Mouse (Mus musculus) CD4-positive, CD25-positive, alpha-beta regulatory T cell, adult 4 months (primary cell): ENCODE data around the gene Tmem183a. TPM values are rescaled to one million over a fixed set of nuclear protein-coding genes. Genes with fewer than 3 reads are reported as not detected.

Experiments
- ATAC-seq: one replicate; pipeline ENCODE4 v1.8.0; 2017
- polyA plus RNA-seq, 2 experiments: library from polyadenylated mRNA; unstranded; fragments of 100-300 nt; shearing (Covaris generic); gene quantifications; one replicate each; pipeline ENCODE4 v1.2.1; 2017

Gene Tmem183a
- polyA plus RNA-seq, 2 experiments from 2014 or later, result 20.3 to 23.8 TPM

DNA sequence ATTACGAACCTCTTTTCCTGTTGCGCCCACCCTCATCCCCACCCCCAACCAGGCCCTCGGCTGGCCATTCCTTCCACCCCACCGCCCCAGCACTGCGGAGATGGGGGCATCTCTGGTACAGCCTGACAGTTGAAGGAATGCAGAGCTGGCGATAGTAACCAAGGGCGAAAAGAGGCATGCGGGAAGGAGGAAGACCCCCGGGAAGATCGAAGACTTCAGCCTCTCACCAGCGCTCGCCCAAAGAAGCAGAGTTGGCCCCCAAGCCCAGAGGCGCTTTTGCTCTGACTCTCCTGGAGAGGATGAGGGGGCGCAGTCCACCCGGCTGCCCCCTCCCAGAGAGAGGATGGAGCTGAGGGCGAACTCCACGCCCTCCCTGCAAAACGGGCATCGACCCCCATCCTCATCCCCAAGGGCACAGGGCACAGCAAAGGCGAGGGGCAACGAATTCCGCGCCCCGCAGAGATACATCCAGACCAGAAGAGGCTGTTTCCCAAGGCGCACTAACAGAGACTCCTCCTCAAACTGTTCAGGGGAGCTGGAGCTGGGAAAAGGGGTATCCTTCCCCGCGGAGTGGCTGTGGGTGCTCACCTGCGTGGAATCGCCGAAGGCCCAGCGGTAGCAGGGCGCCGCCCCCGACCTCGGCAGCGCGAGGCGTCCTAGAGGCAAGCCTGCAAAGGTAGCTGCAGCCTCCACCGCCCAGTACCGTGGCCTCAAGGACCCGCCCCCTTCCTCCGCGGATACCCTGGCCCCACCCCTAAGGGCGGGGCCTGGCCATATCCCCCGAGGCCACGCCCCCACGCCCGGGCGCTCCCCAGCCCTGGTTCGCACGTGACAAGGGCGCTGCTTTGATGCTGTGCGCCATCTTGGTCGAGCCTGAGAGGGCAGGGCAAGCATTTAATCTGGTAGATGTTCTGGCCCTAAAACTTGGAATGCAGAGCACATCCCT is 17.5 kb downstream of the Tmem183a start:
- ATAC-seq, result peak; percentile 82

DNA sequence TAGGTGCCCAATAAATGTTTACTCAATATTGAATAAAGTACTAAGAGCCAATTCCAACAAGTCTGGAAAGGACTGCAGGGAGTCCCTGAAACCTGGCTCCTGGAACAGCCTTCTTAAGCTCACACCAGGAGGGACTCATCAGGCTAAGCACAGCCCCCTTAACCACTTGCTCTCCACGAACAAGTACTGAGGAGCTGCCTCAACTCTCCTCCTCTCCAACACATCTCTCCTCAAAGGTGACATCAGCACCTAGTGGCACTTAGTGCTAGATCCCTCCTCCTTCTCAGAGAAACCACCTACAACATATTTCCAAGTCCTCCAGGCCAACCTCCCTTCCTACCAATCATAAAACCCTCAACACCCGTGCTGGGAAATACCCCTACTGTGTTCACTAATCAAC is 18.2 kb downstream of the Tmem183a start:
- no peak for ATAC-seq

DNA sequence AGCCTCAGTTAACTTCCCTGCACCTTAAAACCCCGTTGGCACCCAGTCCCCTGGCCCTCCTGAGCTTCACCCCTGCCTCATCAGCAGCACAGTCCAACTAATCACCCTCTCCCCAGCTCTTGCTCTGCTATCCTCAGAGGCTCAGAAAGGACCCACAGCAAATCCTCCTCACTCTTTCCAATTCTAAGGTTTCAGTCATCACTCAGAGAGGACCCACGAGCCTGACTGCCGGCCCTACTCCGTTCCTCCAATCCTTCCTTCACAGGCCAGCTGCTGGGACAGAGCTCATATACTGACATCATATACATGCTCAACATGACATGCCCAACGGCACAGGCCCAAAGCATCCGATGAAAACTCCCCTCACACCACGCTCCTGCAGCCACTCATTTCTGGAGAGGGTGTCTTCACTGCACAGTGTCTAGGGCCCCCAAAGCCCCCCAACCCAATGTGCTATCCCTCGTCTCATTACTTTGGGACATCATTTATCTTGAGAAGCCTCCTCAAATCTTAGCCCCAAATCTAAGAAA is 18.9 kb downstream of the Tmem183a start:
- no peak for ATAC-seq

DNA sequence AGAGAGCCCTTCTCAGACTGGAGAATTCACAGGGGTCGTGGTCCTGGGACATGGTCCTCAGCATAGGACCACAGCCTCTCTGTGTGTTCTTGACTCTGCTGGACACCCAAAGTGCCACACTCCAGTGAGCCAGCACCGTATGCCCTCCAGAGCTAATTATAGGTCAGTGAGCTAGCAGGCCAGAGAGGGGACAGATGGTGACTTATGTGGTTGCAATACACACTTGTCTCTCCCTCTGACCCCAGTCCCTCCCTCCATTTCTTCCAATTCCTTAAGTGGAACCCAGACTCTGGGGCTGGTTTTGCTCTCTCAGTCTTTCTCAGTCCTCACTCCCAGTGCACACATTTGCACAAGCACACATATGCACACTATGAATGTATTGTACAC is 19.5 kb downstream of the Tmem183a start:
- ATAC-seq, result no peak

DNA sequence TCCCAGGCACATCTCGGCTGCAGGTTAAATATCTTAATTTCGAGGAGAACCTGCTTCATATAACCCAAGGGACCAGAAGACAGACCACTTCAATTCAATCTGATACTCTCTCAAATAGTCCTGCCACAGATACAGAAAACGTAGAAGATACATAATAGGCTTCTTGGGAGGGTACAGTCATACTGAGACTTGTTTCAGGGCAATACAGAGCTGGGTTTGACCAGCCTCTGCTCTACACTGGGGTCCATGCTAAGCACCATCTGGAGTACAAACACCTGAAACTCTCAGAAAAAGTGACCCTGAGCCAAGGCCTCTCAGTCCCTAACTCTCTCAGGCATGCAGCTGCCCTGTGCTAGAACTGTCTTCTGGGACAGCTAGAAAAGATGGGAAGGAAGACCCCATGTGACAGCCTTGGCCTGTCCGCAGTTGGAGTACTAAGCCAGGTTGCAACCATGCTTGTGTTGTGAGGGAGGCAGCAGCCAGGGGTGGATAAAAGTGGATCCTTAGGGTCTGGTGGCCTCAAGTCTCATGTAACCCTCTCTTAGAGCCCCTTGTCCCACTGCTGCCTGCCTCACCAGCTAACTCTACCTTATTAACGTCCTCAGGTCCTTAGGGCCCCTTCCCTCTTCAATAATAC is 20.0 kb downstream of the Tmem183a start:
- ATAC-seq, result no peak

DNA sequence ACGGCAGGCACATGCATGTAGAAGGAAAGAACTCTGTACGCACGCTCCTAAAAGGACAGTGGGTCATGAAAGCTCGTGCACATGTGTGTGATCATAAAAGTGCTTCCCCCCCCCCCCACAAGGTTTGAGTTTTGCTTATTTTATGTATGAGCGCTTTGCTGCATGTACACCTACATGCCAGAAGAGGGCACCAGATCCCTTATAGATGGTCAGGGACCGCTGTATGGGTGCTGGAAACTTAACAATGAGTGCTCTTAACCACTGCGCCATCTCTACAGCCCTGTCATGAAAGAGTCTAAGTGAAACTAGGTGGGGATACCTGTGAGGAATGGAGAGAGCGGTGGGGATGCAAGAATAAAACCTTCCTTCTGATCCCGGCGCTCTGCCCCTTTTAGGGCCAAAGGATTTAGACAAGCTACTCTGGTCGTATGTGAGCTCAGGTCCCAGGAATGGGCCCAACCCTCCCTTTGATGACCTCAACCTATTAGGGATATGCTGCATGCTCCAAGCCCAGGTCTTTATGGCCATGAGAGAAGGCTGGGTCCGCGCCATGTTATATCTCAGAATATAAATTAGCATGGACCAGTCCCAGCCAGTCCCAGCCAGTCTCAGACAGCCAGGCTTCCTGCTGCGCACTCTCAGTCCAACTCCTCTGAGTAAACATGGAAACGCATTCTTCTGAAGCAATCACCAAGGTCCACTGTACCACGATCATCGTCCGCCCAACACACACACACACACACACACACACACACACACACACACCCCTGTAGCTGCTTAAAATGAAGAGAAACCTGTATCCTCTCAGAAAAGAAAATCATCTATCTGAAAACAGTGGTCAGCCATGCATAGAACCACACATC is 21.8 kb downstream of the Tmem183a start:
- ATAC-seq, result no peak

DNA sequence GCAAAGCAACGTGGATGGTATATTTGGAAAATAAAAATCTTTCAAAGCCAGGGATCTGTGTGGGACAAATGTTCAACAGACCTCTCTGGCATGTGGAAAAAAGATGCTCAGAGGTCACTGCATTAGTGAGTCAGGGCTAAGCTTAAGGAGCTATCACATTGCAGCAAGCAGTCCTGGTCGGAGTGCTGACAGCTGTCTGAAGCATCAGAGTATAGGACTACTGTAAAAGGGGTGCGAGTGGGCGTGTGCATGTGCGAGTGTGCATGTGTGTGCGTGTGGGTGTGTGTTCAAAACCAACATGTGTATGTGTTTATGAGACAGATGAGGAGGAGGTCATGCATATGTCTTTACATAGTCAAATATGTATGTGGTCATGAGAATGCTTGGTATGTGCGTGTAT is 22.6 kb downstream of the Tmem183a start:
- no peak for ATAC-seq

DNA sequence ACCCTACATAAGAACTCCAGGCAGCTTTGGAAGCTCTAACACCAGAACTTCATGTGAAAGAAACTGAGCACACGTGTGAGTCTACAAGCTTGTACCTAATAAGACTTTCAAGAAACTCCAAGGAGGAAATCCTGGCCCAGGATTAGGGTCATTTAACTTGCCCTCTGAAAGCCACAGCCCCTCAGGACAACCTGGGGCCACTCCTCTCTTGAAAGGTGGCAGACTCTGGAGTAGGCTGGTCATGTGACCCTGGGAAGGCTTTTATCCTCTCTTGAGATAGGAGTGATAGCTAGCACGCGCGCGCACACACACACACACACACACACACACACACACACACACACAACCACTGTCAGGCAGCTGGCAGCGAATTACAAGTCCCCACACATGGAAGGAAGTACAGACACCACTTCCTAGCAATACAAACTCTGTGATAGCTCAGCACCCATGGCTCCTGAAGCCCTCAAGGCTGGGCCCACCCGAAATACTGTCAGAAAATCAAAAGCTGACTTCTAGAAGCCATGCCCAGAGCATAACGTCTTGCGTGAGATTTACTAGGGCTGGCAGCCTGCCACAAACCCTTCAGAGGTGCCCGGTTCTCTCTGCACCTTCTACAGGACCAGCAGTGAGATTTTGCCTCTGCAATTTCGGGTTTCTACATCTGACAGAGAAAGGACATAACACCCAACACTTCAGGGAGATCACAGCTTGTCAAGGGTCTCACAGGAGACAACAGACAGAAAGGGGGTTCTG is 24.6 kb downstream of the Tmem183a start:
- no peak for ATAC-seq

DNA sequence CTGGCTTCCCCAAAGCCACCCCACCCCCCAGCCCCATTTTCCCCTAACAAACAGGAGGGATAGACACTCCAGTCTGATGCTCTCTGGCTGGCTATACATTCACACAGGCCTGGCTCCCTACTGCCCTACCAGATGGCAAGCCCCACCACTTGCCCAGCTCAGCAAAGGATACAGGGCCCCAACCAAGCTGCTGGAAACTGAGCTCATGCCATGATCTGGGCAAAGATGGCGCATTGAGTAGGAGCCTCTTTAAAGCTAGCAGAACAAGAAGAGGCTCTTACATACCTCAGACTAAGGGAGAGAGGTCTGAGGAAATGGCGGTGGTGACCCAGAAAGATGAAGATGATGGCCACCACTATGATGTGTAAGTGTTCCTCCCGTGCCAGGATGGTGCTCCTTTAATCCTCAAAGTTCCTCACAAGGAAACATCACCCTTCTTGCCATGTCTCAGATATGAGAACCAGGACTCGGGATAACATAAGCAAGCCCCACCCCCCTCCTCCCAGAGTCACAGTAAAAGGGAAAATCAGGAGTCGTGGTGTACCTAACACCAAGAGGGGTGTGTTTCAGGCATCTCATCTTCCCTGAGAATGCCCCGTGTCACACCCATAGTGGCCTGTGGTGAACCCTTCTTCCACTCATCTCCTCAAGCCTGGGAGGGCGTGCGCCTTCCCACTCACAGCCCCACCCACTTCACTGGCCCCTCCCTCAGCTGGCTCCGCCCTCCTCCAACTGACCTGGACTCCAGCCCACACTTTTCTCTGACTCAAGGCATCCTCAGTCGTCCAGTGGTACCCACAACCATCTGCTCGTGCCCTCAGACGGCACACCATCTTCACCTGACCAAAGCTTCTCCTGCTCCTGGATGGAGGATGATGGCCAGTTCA is 25.6 kb downstream of the Tmem183a start:
- no peak for ATAC-seq

DNA sequence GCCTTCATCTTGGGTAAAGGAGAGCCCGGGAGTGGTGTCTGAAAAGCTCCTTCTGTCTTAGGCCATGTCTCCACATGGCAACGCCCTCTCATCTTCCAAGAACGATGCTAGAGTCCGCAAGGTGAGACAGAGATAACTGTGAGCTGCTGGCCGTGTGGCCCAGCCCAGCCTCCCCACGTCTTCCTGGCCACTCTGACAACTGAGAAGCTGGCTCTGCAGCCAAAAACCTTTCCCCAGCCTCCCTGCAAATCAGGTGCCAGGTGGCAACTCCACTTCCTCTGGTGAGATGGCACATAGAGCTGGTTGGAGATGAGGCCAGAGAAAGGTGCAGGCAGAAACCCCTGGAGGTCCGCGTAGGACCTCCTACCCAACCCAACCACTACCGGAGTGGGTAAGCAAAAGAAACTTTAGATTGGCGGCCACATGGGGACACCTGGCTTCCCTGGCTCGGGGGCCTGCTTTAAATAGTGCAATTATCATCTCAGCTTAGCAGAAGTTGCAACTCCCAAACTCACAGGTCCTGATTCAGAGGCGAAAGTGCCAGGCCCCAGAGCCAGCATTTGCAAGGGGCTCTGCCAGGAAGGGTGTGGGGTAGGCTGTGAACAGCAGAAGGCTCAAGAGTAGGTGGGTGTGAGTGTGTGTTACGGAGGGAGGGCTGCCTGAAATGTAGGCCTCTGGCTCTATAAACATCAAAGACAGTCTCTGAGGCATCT is 26.4 kb downstream of the Tmem183a start:
- ATAC-seq, result no peak

DNA sequence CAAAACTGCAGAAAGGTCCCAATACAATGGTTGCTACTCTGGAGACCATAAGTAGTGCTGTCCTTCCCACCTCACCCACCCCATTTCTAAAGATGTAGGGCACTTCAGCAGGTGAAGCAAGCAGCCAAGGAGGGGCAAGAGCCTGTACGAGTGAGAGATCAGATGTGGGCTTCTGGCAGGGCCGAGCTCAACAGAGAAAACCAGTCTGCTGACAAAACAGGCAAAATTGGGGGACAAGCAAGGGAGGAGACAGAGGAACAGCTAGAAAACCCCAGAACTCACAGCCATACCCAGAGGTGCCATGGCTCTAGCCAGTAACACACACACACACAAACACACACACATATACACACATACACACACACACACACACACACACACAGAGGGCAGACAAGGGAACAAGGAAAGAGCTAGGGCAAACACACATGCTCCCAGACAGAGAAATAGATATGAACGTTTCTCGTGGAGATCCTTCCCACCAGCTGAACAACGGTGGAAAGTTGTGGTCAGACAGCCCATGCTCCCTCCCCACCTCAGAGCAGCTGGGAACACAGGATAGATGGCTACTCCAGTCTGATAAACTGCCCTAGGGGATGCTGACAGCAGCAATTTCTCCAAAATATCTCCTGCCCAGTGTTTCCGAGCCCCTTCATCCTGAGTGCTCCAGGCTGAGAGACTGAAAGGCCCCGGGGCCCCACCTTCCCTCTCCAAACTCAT is 27.5 kb downstream of the Tmem183a start:
- no peak for ATAC-seq

DNA sequence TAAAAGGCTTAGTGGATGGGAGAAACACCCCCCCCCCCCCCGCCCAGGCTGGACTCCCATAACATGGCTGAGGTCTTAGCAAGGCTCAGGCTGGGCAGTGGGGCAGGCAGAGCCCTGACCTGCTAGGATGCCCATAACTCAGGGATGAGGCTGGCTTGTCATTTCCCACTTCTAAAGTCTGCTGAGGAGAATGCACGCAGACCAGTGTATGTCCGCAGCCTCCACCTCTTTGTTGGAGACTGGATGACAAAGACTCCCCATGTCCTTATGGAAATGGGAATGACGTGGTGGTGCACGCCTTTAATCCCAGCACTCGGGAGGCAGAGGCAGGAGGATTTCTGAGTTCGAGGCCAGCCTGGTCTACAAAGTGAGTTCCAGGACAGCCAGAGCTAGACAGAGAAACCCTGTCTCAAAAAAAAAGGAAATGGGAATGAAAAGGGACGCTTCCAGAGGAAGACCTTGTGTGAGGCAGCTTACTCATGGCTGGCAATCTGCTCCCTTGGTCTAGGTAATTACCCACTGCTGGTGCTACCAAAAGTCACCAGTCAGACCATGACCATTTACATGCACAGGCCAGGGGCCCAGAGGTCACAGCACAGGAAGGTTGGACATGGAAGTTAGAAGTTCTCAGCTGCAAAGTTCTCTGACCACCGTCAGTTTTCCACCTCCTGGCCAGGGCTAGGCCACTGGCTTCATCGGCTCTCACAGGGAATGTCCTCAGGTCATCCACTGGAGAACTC is 28.2 kb downstream of the Tmem183a start:
- no peak for ATAC-seq

DNA sequence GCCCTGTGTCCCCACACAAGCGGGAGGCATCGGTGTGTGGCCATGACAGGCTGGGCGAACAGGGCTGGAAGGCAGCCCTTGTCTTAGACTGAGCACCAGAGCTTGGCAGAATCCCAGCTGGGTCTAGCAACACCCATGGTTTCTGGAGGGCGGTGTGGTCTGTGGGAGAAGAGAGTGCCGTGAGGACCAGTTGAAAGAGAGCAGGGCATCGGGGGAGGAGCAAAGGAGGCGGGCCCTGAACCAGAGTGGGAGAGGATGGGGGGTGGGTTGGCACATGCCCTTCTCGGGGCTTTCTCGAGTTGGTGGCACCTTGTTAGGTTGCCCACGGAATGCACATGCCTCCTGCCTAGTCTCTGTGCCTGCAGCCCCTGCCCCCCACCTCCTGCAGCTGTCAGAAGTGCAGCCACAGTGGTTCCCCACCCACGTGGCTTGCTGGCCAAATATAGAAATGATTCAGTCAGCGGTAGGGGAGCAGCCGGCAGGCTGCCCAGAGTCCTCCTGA is 29.0 kb downstream of the Tmem183a start, which contains the start of gene Ppfia4:
Gene Ppfia4, minus strand, starts transcription at position 159 of the 502 bp plus-strand sequence.
- ATAC-seq, result no peak

DNA sequence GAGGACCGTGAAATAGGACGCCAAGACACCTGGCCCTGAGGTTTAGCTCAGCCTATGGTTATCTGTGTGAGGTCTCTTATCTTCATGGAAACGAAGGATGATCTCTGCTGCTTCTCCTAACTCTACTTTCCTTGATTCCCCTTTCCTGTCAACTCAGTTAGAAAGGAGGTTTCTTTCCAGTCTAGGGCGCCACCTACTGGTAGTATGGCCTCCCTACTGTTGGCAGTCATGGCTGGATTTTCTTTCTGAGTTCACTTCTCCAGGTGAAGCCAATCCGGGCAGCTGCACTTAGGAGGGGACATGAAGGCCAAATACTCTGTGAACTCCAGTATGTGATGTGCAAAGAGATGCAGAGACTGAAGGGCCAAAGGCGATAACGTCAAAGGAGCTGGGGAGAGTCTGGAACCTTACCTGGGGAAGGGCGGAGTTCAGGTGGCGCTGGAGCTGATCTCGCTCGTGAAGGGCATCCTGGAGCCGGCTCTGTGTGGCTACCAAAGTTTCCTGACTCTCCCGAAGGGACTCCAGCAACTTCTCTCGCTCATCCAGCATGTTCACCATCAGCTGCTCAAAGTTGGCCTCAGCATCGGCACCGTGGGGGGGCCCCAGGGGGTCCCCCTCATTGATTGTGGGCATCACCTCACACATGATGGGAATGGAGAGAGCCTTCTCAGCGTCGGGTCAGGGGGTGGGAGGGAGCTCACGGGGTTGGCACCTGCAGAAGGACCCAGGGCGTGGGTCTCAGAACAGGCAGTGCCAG is 29.7 kb downstream of the Tmem183a start:
- ATAC-seq, result no peak

DNA sequence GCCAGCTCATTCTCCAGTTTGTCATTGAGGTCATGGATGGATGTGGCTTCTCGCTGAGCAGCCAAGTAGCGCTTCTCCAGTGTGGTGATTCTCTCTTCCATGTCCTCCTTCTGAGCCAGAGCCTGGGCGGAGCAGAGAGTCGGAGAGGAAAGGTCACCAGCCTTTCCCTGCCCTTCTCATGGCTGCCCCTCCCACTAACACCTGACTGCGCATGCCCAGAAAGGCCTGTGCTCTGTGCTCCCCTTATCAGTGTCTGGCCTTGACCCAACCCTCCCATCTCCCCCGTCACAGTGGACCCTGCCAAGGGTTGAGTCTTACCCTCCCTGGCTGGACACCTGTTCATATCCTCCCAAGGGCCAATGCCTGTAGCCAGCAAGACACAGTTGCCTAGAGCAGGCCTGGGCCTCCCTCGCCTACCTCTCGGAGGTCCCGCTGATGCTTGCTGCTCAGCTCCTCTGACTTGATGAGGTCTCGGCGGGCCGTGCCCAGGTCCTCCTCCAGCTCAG is 34.9 kb downstream of the Tmem183a start:
- ATAC-seq, result no peak

DNA sequence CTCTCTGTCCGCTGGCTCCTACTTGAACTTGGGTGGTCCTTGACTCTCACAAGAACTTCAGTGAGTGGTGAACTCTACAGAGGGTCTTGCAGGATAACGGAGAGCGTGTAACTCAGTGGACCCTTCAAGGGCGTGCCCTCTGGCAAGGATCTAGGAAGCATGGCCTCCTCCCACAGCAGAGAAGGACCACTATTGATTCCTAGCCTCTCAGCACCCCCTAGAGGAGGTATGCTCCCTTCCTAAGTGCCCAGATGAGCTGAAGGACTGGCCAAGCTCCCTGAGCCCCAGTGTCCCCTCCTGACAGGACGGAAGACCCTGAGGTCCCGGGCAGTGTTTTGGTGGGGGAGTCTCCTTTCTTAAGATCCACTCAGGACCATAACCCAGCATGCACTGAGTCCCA is 39.2 kb downstream of the Tmem183a start:
- no peak for ATAC-seq

DNA sequence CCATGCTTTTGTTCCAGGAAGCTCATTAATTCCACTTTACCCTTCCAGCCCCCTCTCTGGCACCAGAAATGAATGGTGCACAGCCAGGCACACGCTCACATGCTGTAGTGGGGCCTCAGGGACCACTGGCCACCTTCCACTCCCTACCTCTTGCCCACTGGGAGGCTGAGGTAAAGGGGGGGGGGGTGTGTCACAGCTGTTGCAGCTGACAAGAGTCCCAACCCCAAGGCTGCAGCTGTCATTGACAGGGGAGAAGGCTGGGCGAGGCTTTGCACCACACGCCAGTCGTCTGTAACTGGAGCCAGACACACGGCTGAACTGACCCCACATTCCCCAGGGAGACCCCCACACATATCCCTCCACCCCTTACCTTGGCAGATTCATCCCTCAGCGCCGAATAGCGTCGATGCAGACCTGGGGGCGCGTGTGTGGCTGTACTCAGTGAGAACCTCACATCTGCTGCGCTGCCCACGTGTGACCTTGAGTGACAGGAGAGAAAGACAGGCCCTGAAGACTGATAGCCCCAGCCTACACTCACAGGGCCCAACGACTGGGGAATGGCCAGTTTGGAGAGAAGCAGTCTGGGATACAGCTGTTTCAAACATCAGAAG is 41.0 kb downstream of the Tmem183a start:
- ATAC-seq, result no peak
